Mouse (Mus musculus) erythroblast, embryonic 14.5 days (primary cell): Measurements from ENCODE around the gene Rap1gap.

Experiments used
- GATA1 ChIP-seq: IDR thresholded peaks from 2 replicates; pipeline ENCODE4 v1.6.1; 2012; ENCODE audit warnings: low read length, inconsistent platforms, mixed read lengths
- TAL1 ChIP-seq: IDR thresholded peaks from 3 replicates; pipeline ENCODE4 v1.6.1; 2012; ENCODE audit warnings: low read length, inconsistent platforms, mixed read lengths

GRCm38 (mm10) chr4:137717005-137717404 lies 52.5 kb downstream of the Rap1gap start:
- TF ChIP-seq TAL1 = no peak
- TF ChIP-seq GATA1 = no peak
